Mouse (Mus musculus) myocyte (in vitro differentiated cells): ENCODE data around the gene Urm1. TPM values are rescaled to one million over a fixed set of nuclear protein-coding genes. Genes with fewer than 3 reads are reported as not detected.

ENCODE experiments used
- H3K27me3 ChIP-seq: one replicate; pipeline ENCODE4 v1.6.1; 2011; ENCODE audit not compliant: control insufficient read depth, insufficient read depth, insufficient read length
- H3K36me3 ChIP-seq: one replicate; pipeline ENCODE4 v1.6.1; 2011; ENCODE audit not compliant: control insufficient read depth, insufficient read depth
- H3K4me2 ChIP-seq: one replicate; pipeline ENCODE4 v1.6.1; 2011; ENCODE audit warnings: low read depth, control low read depth
- H3K4me3 ChIP-seq: one replicate; pipeline ENCODE4 v1.5.1; 2011; ENCODE audit warnings: mild to moderate bottlenecking, control low read depth, moderate library complexity
- H3K79me2 ChIP-seq: one replicate; pipeline ENCODE4 v1.6.1; 2011; ENCODE audit not compliant: control insufficient read depth, insufficient read depth
- H3ac ChIP-seq: one replicate; pipeline ENCODE4 v1.6.1; 2011; ENCODE audit not compliant: control insufficient read depth, insufficient read length
- CEBPB ChIP-seq: IDR thresholded peaks from 2 replicates; pipeline ENCODE4 v1.6.1; 2011; ENCODE audit warnings: mild to moderate bottlenecking, moderate library complexity; ENCODE audit not compliant: poor library complexity, insufficient read depth, severe bottlenecking
- E2F4 ChIP-seq: IDR thresholded peaks from one replicate; pipeline ENCODE4 v1.6.1; 2011; ENCODE audit warnings: mild to moderate bottlenecking, control low read depth, moderate library complexity; ENCODE audit not compliant: insufficient read depth
- MAX ChIP-seq: IDR thresholded peaks from one replicate; pipeline ENCODE4 v1.6.1; 2011; ENCODE audit warnings: low read depth, mild to moderate bottlenecking, control low read depth
- MYOD1 ChIP-seq, 3 experiments: IDR thresholded peaks; one replicate each; pipeline ENCODE4 v1.6.1; 2011; ENCODE audit warnings: control low read depth in 2 of 3, low read depth in 2 of 3, mild to moderate bottlenecking in 2 of 3, moderate library complexity in 1 of 3; ENCODE audit not compliant: insufficient read length in 2 of 3, control insufficient read depth in 1 of 3
- MYOG ChIP-seq, 3 experiments: IDR thresholded peaks; one replicate each; pipeline ENCODE4 v1.6.1; 2011; ENCODE audit warnings: control low read depth in 2 of 3, low read depth in 2 of 3, mild to moderate bottlenecking in 2 of 3; ENCODE audit not compliant: insufficient read length in 2 of 3, control insufficient read depth in 1 of 3, insufficient read depth in 1 of 3
- POLR2A ChIP-seq: IDR thresholded peaks from one replicate; pipeline ENCODE4 v1.6.1; 2011; ENCODE audit warnings: low read depth, mild to moderate bottlenecking, control low read depth, moderate library complexity; ENCODE audit not compliant: insufficient read length
- POLR2AphosphoS2 ChIP-seq: IDR thresholded peaks from one replicate; pipeline ENCODE4 v1.6.1; 2011; ENCODE audit warnings: low read depth, control low read depth; ENCODE audit not compliant: insufficient read length
- REST ChIP-seq: IDR thresholded peaks from one replicate; pipeline ENCODE4 v1.6.1; 2011; ENCODE audit warnings: mild to moderate bottlenecking, control low read depth, moderate library complexity; ENCODE audit not compliant: insufficient read depth, insufficient read length
- SRF ChIP-seq: IDR thresholded peaks from one replicate; pipeline ENCODE4 v1.6.1; 2011; ENCODE audit warnings: low read depth; ENCODE audit not compliant: control insufficient read depth, insufficient read length
- TCF12 ChIP-seq: IDR thresholded peaks from one replicate; pipeline ENCODE4 v1.6.1; 2011; ENCODE audit warnings: mild to moderate bottlenecking, control low read depth; ENCODE audit not compliant: poor library complexity, insufficient read depth, severe bottlenecking
- TCF3 ChIP-seq: IDR thresholded peaks from one replicate; pipeline ENCODE4 v1.6.1; 2011; ENCODE audit warnings: low read depth, control low read depth; ENCODE audit not compliant: insufficient read length
- USF1 ChIP-seq: IDR thresholded peaks from one replicate; pipeline ENCODE4 v1.6.1; 2011; ENCODE audit warnings: low read depth, mild to moderate bottlenecking, control low read depth, moderate library complexity
- polyA plus RNA-seq: library from polyadenylated mRNA; unstranded; fragments of >200 nt; fragmentation: generic; extraction: Trizol; gene quantifications from one replicate; pipeline ENCODE4 v1.2.1, GENCODE M21; 2012; ENCODE audit warnings: missing spikeins

Gene Urm1
- polyA plus RNA-seq, 1 experiment: 43.8 TPM

DNA sequence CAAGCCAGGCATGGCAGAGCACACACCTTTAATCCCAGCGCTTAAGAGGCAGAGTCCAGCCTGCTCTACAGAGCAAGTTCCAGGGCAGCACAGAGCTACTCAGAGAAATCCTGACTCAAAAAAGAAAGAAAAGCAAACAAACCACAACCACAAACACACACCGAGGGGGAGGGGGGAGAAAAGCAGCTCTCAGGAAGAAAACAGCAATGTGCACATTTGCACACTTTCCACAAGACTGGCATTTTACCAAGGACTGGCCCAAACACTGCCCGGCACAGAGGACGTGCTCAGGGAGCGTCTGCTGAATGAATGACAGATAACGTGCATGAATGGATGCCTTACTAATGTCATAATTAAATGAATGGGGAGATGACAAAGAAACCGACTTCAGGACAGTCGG is 29.2 kb downstream of the Urm1 start:
- Histone ChIP-seq H3K36me3 (no peaks in the 10 kb centered on the region), H3K4me3 (no peak overlapping the region), H3K79me2 (no peaks in the 10 kb centered on the region), H3K27me3 (no peaks in the 10 kb centered on the region), H3ac (no peak overlapping the region), H3K4me2 (peak overlapping the region; percentile 38)
- TF ChIP-seq TCF12 (no peak), POLR2A (no peak), MYOD1 (IDR thresholded peaks at IDR 0.05; ENCODE audit: control insufficient read depth in 1 of 3, insufficient read length in 2 of 3, low read depth in 2 of 3) (no peak), MAX (no peak), MYOG (IDR thresholded peaks at IDR 0.05; ENCODE audit: control insufficient read depth in 1 of 3, insufficient read depth in 1 of 3, insufficient read length in 2 of 3, low read depth in 2 of 3) (no peak), E2F4 (no peak), TCF3 (no peak), CEBPB (no peak)

- TF ChIP-seq MYOG (IDR thresholded peaks at IDR 0.05; ENCODE audit: control insufficient read depth in 1 of 3, insufficient read depth in 1 of 3, insufficient read length in 2 of 3, low read depth in 2 of 3): no peak
- Histone ChIP-seq H3K36me3 (no peaks in the 10 kb centered on the region), H3K4me2 (peak overlapping the region; percentile 38), H3K79me2 (no peaks in the 10 kb centered on the region), H3K27me3 (no peaks in the 10 kb centered on the region), H3ac (no peak overlapping the region), H3K4me3 (no peak overlapping the region)
These were observed 30.1 kb downstream of the Urm1 start for GRCm38 (mm10) chr2:29849841-29850480.

DNA sequence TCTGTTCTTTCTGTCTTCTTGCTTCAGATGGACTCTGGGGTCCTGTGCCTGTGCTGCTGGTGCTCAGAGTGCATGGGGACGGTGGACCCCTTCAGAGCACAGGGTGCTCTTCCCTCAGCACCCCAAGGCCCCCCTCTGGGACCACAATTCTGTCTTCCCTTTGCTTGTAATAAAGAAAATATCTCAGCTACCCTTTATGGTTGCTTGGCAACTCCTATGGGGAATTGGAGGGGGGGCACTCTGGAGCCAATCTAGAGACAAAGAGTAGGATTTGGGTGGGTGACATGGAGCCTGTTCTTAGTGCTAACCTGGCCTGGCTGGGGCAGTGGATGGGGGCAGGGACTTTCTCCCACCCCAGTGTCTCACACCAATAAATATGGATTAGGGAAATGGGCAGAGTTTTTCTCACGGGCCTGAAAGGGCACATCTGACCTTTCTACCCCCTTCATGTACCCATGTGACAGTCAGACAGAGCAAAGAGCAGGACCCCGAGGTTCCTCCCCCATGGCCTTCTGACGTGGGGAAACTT is 33.1 kb downstream of the Urm1 start:
- H3K4me3 ChIP-seq: no peak overlapping the region
- TF ChIP-seq E2F4 (no peak), USF1 (no peak), TCF3 (no peak), MYOD1 (IDR thresholded peaks at IDR 0.05; ENCODE audit: control insufficient read depth in 1 of 3, insufficient read length in 2 of 3, low read depth in 2 of 3) (no peak), MYOG (IDR thresholded peaks at IDR 0.05; ENCODE audit: control insufficient read depth in 1 of 3, insufficient read depth in 1 of 3, insufficient read length in 2 of 3, low read depth in 2 of 3) (no peak), POLR2AphosphoS2 (no peak), TCF12 (no peak), SRF (no peak), REST (no peak), MAX (no peak)
- H3K4me2 ChIP-seq: no peak overlapping the region
- H3K36me3 ChIP-seq: no peaks in the 10 kb centered on the region
- H3K27me3 ChIP-seq: no peaks in the 10 kb centered on the region
- no peaks in the 10 kb centered on the region for H3K79me2 ChIP-seq
- H3ac ChIP-seq: no peak overlapping the region

GRCm38 (mm10) chr2:29853736-29854135 is 33.9 kb downstream of the Urm1 start:
- H3K27me3 ChIP-seq: no peaks in the 10 kb centered on the region
- no peak for TF ChIP-seq MYOD1 (IDR thresholded peaks at IDR 0.05; ENCODE audit: control insufficient read depth in 1 of 3, insufficient read length in 2 of 3, low read depth in 2 of 3)
- H3K36me3 ChIP-seq: no peaks in the 10 kb centered on the region
- H3K4me2 ChIP-seq: no peak overlapping the region
- H3K79me2 ChIP-seq: no peaks in the 10 kb centered on the region
- H3K4me3 ChIP-seq: no peak overlapping the region
- H3ac ChIP-seq: no peak overlapping the region

GRCm38 (mm10) chr2:29855585-29856210 is 35.8 kb downstream of the Urm1 start:
- H3ac ChIP-seq: no peak overlapping the region
- H3K27me3 ChIP-seq: no peaks in the 10 kb centered on the region
- TF ChIP-seq CEBPB: no peak
- no peak for TF ChIP-seq USF1
- TF ChIP-seq MYOD1 (IDR thresholded peaks at IDR 0.05; ENCODE audit: control insufficient read depth in 1 of 3, insufficient read length in 2 of 3, low read depth in 2 of 3): no peak
- no peak for TF ChIP-seq POLR2A
- TF ChIP-seq POLR2AphosphoS2: no peak
- TF ChIP-seq SRF: no peak
- no peak for TF ChIP-seq E2F4
- TF ChIP-seq MAX: no peak
- TF ChIP-seq TCF12: no peak
- no peak for TF ChIP-seq REST
- TF ChIP-seq TCF3: no peak
- TF ChIP-seq MYOG (IDR thresholded peaks at IDR 0.05; ENCODE audit: control insufficient read depth in 1 of 3, insufficient read depth in 1 of 3, insufficient read length in 2 of 3, low read depth in 2 of 3): no peak
- no peaks in the 10 kb centered on the region for H3K36me3 ChIP-seq
- H3K4me3 ChIP-seq: no peak overlapping the region
- H3K4me2 ChIP-seq: no peak overlapping the region
- H3K79me2 ChIP-seq: no peaks in the 10 kb centered on the region
